Mouse (Mus musculus): ENCODE data around the gene Kif17. TPM values are rescaled to one million over a fixed set of nuclear protein-coding genes. Genes with fewer than 3 reads are reported as not detected.
A peak's percentile ranks its signal among the peaks of the same experiment; 100 is the strongest.

Kif17 gene
- total RNA-seq, 1 experiment from 2014 or later = 5.5 TPM

DNA sequence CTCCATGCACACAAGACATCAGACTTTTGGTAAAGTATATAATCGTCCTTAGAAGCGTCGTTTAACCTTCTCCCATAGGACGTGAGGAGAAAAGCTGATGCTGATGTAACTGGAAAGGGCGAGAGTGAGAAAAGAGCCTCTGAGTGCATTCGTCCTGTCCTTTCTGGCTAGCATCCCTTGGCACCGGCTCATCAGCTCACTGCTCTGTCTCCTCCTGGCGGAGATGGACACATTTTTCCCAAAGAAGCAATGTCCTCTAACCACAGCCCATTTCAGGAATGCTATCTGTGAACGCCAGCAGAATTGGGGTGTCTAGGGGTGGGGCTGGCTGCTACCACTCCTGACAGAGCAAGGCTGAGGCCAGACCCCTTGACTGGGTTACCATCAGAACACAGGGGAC is 81.4 kb downstream of the Kif17 start:
- ATAC-seq (replicated peaks; ENCODE audit: low read depth, poor library complexity, severe bottlenecking) = no peak

DNA sequence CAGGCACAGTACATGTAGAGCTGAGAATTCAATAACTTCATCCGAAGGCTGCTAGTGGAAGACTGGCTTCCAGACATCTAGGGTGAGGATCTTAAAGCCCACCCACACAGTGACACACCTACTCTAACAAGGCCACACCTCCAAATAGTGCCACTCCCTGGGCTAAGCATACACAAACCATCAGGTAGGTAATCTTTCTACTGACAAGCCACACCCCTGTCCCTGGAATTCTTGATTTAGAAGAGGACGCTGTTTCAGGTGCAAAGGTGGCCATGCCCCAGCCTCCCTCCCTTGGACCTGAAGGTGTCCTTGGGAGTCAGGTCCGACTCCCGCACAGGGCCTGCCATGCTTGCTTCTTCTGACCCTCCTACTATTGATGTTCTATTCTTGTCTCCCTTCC is 82.9 kb downstream of the Kif17 start:
- no peak for ATAC-seq (replicated peaks; ENCODE audit: low read depth, poor library complexity, severe bottlenecking)

DNA sequence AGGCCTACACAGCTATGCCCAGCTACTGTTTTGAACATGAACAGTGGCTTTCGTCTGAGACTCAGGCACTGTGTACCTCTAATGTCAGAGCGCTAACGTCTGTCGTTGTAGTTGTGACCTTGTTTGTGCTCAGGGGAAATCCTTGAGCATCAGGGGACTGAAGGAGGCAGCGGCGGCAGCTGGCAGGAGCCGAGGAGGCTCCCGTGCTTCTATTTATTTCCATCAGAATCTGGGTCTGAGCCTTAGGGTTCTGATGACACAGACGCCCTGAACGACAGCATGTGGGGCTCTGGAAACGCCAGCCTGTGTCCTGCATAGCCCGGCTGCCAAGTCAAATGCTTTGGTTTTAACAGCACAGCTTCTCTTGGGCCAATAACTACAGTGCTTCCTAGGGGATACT is 84.8 kb downstream of the Kif17 start:
- ATAC-seq (replicated peaks; ENCODE audit: low read depth, poor library complexity, severe bottlenecking) = no peak

DNA sequence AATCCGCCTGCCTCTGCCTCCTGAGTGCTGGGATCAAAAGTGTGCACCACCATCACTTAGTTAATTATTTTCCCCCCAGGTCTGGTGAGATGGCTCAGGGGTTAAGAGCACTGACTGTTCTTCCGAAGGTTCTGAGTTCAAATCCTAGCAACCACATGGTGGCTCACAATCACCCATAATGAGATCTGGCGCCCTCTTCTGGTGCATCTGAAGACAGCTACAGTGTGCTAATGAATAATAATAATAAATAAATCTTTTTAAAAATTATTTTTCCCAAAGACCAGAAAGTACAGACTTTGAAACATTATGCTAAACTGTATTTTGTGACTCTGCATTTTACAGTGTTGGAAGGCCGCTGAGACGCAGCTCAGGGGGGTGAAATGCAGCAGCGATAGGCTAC is 85.4 kb downstream of the Kif17 start:
- ATAC-seq (replicated peaks; ENCODE audit: low read depth, poor library complexity, severe bottlenecking) = no peak

DNA sequence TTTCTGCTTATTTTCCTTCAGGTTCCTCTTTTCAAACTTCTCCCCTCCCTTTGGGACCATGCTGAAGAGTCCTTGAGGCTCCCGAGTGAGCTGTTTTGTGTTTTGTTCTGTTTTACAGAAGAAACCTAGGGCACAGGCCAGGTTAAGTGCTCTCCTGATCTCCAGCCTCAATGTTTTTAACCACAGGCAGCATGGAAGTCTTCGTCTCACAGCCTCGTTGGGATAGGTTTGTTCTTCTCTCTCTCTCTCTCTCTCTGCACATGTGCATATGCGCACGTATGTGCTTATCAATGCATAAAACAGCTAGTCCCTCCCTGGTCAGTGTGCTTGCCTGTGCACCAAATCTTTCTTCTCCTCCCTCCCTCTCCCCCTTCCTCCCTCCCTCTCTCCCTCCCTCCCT is 86.6 kb downstream of the Kif17 start:
- no peak for ATAC-seq (replicated peaks; ENCODE audit: low read depth, poor library complexity, severe bottlenecking)

DNA sequence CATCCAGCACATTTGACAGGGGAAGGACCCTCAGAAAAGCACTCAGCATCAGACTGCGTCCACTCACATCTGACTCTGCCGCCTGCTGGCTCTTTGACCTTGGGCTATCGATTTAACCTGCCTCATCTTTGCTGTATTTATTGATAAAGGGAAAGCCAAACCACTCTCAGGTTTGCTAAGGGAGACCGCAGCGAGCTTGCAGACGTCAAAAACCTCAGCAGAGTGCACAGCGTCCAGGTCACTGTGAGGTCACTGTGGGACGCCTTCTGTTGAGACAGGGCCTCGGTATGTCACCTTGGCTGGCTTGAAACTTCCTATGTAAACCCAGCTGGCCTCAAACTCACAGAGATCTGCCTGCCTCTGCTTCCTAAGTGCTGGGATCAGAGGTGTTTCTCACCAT is 87.1 kb downstream of the Kif17 start:
- ATAC-seq (replicated peaks; ENCODE audit: low read depth, poor library complexity, severe bottlenecking) = no peak

DNA sequence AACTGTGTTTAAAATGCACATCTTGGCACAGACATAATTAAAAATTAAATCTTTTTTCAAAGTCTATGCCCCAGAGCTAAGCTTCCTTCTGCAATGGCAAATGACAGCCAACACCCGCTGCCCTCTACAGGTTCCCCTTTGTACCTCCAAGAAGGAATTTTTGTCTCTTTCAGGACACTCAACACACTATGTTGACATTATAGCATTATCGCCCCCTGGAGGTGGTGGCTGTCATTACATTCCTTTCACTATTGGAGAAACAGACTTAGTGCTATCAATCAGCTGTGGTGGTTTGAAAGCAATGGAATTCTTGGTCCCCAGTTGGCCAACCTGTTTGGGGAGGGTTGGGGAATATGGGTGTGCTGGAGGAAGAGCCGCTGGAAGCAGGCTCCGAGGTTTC is 89.7 kb downstream of the Kif17 start:
- peak; percentile 29; the same call in 1 of the 2 replicates for ATAC-seq (replicated peaks; ENCODE audit: low read depth, poor library complexity, severe bottlenecking)

DNA sequence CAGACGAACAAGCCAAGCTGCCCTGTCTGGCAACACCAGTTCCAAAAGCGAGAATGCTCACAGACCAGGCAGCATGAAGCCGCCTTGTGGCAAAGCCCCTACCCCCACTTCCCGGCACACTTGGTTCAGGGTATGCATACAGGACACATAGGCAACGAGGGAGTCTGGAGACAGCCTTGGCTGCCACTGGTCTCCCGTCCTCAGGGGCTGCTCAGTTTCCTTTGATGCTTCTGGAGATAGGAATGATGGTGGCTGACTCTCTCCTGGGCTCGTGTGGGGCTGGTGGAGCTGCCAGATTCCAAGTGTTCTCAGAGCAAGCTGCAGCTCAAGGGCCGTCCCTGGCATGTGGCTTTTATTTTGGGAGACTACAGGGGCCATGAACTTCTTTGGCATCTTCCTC is 91.2 kb downstream of the Kif17 start:
- ATAC-seq (replicated peaks; ENCODE audit: low read depth, poor library complexity, severe bottlenecking) = no peak

DNA sequence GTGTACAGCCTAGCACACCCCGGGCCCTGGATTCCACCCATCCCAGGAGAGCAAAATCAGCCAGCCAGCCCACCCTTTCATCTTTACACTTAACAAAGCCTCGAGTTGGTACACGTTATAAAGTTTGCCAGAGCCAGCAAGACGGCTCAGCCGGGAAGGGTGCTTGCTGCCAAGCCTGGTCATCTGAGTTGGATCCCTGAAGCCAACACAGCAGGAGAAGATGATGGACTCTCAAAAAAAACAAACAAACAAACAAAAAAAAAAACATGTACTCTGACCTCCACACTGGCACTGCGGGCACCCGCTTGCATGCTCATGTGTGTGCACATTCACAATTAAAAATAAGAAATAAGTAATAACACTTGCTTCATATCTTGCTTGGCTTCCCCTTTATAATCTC is 91.8 kb downstream of the Kif17 start:
- no peak for ATAC-seq (replicated peaks; ENCODE audit: low read depth, poor library complexity, severe bottlenecking)

DNA sequence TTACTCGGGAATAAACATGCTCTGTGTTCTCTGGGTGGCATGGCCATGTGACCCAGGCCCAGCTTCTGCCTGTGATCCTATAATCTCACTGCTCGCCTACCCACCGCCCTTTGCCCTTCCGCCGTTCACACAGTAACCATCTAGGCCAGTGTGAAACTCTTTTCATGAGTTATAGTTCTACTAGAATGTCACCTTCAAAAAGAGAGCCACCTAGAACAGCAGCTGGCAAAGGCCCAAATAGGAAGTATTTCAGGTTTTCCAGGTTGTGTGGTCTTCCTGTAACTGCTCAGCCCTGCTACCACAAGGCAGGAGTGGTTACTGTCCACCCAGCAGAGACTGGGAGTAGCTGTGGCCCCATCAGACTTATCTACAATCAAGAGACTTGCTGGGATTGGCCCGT is 92.5 kb downstream of the Kif17 start:
- no peak for ATAC-seq (replicated peaks; ENCODE audit: low read depth, poor library complexity, severe bottlenecking)

DNA sequence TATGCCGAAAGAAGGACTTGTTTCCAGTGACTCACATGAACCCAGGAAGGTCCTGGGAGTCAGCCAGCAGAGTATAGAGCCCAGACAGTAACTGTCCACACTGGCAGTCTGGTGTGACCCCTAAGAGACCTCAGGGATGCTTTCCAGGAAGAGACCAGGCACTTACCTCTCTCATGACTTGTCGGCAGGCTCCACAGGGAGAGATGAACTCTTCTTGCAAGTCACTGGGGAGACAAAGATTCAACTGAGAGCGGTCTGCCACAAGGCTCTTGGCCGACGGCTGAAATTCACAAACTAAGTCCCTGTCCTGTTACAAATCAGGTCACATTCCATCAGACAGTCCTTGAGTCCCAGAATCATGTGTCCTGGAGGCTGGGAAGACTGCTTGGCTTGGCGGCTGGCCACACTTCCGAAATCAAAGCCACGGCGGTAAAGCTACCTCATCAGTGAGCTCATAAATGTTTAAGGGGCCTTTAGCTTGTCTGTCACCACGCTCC is 93.2 kb downstream of the Kif17 start:
- no peak for ATAC-seq (replicated peaks; ENCODE audit: low read depth, poor library complexity, severe bottlenecking)

DNA sequence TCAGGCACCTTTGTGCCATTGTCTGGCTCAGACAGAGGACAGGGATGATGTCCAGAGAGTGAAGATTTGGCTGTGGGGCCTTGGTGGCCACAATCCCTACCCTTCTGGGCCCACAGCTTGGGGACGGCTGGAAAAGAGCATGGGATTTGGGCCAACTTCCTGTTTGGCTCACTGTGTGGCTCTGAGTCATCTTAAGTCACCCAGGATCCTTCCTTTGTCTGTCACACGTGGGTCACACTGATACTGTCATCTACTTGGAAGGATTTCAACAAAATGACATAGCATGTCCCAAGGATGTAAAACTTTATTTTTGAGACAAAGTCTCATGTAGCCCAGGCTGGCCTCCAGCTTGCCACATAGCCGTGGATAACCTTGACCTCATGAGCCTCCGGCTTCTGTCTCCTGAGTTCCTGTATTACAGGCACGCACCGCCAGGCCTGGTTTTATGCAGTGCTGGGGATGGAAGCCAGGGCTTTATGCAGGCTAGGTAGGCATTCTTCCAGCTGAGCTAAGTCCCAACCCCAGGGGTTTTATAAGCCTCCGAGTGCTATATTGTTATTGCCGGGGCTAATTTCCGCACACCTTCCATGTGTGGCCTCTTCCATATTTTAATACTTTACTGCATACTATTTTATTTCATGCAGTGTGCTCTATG is 94.8 kb downstream of the Kif17 start:
- ATAC-seq (replicated peaks; ENCODE audit: low read depth, poor library complexity, severe bottlenecking) = 0 out of 2 replicates have a peak, but pooled peaks have one; percentile 18

DNA sequence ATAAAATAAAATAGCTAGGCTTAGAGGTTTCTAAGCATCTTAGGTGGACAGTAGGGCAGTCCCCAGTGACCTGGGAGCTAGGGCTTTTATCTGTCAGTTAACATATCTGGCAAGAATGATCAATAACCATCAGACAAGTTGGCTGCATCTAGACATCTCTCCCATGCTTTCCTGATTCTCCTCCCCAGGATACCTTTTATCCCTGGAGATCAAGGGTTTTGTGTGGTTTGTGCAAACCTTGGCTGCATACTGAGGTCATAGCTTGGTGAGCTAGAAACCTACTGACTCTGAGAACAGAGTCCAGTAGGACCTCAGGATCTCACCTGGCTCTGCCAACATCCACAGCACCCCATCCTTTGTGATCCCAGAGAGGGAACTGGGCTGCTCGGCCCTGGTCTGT is 97.0 kb downstream of the Kif17 start:
- ATAC-seq (replicated peaks; ENCODE audit: low read depth, poor library complexity, severe bottlenecking) = no peak

DNA sequence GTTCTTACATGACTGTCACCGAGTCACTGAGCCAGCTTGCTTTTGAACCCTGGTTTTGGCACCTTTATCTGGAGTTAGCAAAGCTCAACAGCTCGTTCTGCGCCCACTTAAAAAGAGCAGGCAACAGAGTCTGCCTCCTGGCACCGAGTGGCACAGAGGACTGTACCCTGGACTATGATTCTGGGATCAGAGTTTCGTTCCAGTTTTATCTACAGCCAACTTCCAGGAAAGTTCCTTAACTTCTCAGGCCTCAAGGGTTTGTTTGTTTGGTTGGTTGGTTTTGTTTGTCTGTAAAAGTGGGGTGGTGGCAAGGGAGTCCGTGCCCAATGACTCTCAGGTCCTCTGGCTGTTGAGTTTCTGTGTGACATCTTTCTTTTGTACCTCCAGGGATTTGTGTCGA is 98.5 kb downstream of the Kif17 start:
- ATAC-seq (replicated peaks; ENCODE audit: low read depth, poor library complexity, severe bottlenecking) = no peak

Other genes with a start within 250 kb of the Kif17 start
- gene Hp1bp3, start 34.1 kb upstream of the Kif17 start, total RNA-seq (2017) = 272 and 317 TPM in 2 replicates
- gene Sh2d5, start within 50 bp of the Kif17 start, total RNA-seq (2017) = 22.0 and 24.7 TPM in 2 replicates
- gene Ddost, start 54.3 kb downstream of the Kif17 start, total RNA-seq (2017) = 101 and 107 TPM in 2 replicates
- gene Pink1, start 75.9 kb downstream of the Kif17 start, total RNA-seq (2017) = 33.8 and 51.5 TPM in 2 replicates
- gene Cda, start 117.6 kb downstream of the Kif17 start, total RNA-seq (2017) = not detected in 2 replicates
- not detected in 2 replicates for gene Fam43b, start 146.1 kb downstream of the Kif17 start, total RNA-seq (2017)
- gene Mul1, start 184.2 kb downstream of the Kif17 start, total RNA-seq (2017) = 4.7 and 7.3 TPM in 2 replicates
- gene Camk2n1, start 203.9 kb downstream of the Kif17 start, total RNA-seq (2017) = 0.10 TPM in 1 of 2 replicates, not detected in the other